Mouse (Mus musculus): ENCODE results near the gene Olfr385.
"Not testable (repeated sequence)": the region's sequence is repeated elsewhere in the genome, so short reads cannot be mapped to it uniquely, and the experiment has no call there.

Olfr385 gene

DNA sequence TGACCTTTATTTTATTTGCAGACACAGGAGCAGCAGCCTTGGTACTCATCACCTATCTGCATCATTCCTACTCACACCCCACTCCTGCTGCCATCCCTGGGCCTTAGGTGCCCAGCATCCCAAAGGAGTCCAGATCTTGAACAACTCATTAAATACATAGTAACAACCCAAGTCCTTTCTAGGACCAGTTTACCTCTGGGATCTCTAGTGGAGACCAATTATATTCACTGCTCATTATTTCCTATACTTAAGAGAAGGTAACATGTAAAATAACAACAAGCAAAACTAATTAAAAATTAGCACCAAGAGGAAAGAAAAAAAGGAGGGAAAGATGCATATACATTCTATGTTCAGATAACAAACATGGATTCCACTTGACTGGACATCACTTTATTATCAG lies at the start of gene Olfr385:
TSS of gene Olfr385 (minus strand) at position 101 of the 400 bp plus-strand sequence.
- DNase-seq: no peak

DNA sequence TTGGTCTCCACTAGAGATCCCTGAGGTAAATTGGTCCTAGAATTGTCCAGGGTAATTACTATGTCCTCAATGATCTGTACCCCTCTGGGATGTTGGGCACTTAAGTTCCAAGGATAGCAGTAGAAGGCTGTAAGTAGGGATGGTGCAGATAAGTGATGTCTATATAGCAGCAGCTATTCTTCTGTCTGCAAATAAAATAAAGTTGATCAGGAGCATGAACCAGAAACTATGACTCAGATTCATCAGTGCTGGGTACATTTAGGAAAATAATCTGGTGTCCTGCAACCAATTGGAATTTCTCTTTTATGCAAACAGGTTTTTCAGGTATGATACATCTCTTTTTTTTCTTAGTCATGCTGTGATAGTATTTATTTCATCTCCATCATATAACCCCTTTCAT lies 5.5 kb upstream of the Olfr385 start, which contains the start of gene Olfr384:
TSS of gene Olfr384 (plus strand) at position 301 of the 400 bp plus-strand sequence.
- DNase-seq: no peak

DNA sequence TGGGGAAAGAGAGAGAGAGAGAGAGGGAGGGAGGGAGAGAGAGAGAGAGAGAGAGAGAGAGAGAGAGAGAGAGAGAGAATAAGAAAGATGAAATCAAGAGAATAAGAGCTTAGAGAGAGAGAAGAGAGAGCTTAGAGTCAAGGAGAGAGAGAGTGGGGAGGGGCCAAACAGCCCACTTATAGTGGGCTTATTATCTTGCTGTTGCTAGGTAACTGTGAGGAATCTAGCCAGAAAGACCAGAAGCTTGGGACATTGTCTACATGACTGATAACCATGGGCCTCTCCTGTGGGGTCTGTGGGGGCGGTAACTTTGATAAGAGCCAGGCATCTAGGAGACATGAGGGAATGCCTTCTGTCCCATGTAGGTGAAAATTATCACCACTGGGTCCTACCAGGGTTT lies 9.6 kb downstream of the Olfr385 start:
- DNase-seq: not testable (repeated sequence)

DNA sequence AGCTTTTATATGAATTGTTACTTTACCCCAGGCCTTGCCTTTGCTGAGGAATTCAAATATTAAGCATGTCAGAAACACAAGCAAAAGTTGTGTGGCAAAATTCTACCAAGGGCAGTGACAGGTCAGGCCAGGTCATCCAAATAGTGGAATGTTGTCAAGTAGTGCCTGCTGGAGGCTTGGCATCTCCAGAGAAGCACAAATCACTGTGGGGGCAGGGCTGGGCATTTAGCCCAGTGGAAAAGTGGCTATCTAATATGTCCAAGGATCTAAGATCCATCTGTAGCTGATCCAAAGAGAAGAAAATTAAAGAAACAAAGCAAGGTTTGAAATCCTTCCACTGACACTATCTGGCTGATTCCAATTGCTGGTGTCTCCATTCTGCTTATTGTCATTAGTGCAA lies 12.9 kb downstream of the Olfr385 start:
- peak in 1 of 2 experiments; percentile 20 for DNase-seq
